Mouse (Mus musculus) testis, postnatal 10 days (tissue): ENCODE measurements around the gene Pdzrn4.
"Not testable (repeated sequence)": the region's sequence is repeated elsewhere in the genome, so short reads cannot be mapped to it uniquely, and the experiment has no call there.

Experiments used
- DNase-seq: peaks from one replicate; pipeline ENCODE4 v3.0.0; 2021; ENCODE audit warnings: low spot score

Pdzrn4 gene

DNA sequence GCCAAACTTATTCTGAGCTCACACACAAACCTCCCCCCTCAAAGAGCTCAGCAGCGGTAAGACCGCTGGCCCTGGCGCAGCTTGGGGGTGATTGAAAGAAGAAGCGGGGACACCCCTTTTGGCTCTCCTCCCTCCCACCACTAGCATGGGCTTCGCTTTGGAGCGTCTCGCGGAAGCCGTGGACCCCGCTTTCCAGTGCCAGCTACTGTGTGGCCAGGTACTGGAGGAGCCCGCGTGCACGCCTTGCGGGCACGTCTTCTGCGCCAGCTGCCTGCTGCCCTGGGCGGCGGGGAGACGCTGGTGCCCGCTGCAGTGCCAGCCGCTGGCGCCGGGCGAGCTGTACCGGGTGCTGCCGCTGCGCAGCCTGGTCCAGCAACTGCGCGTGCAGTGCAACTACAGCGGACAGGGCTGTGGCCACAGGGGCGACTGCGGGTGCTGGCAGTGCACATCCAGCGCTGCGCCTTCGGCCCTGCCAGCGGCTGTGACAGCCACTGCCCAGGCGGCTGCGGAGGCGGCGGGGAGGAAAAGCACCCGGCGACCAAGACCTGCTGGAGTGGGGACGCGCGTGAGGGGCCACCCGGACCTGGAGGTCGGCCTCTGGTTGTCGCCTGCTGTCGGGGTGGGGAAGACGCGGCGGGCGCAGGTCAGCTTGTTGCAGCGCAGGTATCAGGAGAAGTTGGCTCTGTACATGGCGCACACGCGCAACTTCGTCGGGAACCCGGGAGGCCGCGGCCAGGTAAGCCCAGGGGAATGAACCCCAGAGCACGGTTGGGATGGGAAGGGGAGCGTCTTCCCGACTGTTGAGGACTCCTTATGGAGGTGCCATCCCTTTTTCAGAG is at the start of gene Pdzrn4:
Gene Pdzrn4, plus strand, starts transcription at position 112 of the 839 bp plus-strand sequence.
- DNase-seq, result peak; percentile 41

GRCm38 (mm10) chr15:92347426-92347825 is 49.3 kb upstream of the Pdzrn4 start:
- DNase-seq, result no peak

GRCm38 (mm10) chr15:92347902-92348301 is 48.8 kb upstream of the Pdzrn4 start:
- DNase-seq, result no peak

- DNase-seq, result not testable (repeated sequence)
Observed at GRCm38 (mm10) chr15:92348453-92348852, 48.2 kb upstream of the Pdzrn4 start.

DNA sequence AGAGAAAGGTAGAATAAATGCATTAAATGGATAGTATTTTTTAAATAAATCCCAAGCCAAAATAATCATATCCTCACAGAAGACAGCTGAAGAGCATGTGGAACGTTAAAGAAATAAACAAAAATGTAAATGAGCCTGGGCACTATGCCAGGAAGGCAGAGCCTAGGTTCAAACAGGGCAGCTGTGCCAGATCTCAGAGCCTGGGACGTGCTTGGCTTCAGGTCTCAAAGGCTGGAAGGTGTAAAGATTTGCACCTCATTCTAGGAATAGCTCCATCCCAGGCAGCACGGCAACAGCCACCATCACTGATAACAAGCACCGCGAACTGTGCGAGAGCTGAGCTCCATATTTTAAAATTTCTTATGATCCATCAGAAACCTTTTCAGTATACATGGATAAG is 32.5 kb upstream of the Pdzrn4 start:
- no peak for DNase-seq

DNA sequence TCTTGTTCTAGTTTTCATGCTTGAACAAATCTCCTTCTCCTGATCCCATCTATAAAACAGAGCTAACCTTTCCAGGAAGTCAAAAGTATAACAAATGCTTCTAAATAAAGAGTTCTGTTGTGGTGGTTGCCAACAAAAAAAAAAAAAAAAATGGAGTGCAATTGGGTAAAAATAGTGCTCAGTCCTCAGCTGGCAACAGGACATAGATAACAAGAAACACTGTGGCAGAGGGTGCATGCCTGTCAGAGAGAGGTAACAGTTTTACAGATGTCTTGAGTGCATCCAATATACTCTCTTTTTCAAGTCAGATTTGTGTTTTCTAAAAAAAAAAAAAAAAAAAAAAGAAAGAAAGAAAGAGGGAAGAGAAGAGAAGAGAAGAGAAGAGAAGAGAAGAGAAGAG is 32.1 kb upstream of the Pdzrn4 start:
- DNase-seq, result no peak

DNA sequence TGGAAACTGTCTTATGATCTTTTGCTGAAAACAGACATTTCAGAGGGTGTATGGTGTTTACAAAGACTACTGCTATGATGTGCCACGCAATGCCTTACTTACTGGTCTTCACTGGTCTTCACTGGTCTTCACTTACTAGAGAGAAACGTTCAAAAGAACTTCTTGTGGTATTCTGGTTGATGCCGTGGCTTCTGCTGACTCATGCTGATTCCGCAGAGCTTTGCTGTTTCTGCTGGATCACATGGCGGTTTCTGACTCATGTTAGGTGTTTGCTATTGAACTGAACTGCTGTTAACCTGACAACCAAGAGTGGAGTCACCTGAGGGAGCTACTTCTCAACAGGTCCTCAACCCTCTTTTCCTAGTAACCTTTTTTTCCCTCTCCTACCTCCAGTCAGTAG is 1.9 kb upstream of the Pdzrn4 start:
- DNase-seq, result no peak

GRCm38 (mm10) chr15:92398747-92399146 is 2.1 kb downstream of the Pdzrn4 start:
- DNase-seq, result no peak

DNA sequence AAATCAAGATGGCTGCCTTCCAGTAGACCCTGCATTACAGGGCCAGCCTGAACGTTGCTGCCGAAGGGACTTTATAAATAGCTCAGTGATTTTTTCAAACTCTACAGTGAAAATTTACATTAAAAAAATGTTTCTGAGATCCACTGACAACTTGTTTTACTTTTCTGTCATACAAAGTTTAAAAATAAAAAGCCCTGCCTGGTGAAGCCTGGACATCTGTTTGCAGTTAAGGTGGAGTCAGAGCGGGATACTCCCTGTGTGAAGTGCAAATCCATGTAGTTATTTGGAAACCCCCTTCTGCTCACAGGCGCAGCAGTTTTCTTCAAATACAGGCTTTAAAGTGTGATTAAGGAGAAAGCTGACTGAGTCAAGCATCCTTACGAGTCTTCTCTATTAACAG is 2.6 kb downstream of the Pdzrn4 start:
- DNase-seq, result no peak

DNA sequence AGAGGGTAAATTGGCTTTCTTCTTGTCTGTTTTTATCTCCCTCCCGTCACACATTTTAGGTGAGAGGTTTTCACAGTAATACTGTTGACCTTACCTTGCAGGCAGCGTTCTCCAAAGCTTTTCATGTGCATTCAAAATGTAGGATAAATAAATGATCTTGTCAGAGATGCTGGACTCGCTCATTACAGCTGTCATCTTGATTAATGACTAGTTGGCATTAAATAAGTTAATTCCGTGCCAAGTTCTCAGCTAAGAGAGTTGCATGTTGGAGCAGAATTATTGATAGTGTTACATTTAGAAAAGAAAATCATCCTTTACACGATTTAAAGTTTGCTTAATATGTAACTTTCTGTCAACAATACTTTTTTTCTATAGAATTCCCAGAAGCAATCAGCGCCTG is 4.9 kb downstream of the Pdzrn4 start:
- no peak for DNase-seq

DNA sequence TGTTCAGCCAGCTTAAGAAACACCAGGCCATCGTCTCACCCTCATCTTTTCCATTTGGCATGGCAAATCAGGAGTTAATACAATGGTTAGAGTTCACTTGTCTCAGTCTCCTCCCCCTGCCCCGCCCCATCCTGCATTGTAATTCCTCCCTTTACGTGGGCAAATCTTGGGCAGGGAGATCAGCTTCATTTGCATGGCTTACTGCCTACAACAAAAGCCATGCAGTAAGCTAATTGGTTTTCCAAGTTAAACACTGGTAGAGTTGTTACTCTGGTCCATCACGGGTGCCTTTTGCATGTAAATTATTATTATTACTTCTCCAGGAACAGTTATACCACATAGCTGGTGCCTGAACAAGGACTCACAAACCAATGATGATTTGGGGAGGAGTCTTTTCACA is 18.6 kb downstream of the Pdzrn4 start:
- no peak for DNase-seq

GRCm38 (mm10) chr15:92416141-92416540 is 19.5 kb downstream of the Pdzrn4 start:
- DNase-seq, result no peak

GRCm38 (mm10) chr15:92416658-92417057 is 20.0 kb downstream of the Pdzrn4 start:
- DNase-seq, result no peak

- no peak for DNase-seq
Observed at GRCm38 (mm10) chr15:92417120-92417519, 20.4 kb downstream of the Pdzrn4 start.

DNA sequence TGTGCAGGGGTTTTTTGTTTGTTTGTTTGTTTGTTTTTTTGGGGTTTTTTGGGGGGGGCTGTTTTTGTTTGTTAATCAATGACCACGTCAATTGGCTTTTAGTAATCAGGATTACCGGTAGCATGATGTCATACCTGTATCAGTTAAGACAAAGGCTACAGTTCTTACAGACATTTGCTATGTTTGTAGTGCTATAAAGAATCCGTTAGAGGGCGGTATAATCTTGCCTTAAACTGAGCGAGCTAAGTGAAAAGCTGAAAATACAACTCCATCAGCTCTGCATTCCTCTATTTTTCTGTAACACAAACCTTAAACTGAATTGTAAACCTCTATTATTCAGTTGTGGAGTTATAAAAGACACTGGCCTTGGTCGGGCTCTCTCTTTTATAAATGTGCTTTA is 37.9 kb downstream of the Pdzrn4 start:
- no peak for DNase-seq

DNA sequence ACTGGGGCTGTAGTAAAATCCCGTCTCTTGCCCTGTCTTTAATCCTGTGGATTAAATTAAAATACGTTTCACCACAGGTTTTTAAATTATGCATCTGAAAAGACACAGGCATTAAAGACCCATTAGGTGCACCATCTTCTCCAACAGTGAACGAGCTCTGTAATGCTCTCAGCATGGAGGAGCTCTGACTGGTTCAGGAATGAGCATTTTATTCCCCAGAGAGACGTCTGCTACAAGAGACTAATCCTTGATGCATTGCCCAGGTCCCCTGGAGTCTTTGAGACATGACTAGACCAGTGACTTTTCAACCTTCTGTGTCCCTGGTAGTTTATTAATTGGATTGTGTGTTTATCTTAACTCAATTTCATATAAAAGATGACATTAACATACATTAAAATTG is 38.6 kb downstream of the Pdzrn4 start:
- DNase-seq, result no peak

DNA sequence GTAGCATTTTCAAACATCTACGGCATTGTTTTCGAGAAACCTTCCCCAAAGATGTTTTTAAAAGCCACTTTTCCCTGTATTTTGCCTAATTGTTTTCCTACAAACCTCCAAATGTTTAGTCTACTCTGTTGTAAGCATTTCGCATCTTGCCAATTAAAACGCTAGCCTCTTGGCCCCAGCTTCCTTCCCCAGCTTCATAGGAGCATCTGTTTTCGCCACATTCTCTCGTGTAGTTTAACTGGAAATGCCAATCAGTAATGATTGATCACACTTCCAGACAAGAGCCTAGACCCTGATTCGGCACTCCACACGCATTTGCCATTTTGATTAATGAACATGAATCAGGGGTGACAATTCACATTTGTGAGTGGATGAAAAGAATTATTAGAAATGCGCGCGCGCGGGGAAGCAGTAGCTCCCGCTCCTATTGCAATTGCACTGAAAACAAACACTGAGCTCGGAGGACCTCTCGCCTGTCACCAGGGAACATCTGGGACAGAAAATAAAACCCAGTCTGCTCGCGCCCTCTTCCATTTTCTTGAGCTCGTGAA is 45.0 kb downstream of the Pdzrn4 start:
- no peak for DNase-seq

- DNase-seq, result peak; percentile 58
Observed at GRCm38 (mm10) chr15:92447708-92448147, 51.0 kb downstream of the Pdzrn4 start.

DNA sequence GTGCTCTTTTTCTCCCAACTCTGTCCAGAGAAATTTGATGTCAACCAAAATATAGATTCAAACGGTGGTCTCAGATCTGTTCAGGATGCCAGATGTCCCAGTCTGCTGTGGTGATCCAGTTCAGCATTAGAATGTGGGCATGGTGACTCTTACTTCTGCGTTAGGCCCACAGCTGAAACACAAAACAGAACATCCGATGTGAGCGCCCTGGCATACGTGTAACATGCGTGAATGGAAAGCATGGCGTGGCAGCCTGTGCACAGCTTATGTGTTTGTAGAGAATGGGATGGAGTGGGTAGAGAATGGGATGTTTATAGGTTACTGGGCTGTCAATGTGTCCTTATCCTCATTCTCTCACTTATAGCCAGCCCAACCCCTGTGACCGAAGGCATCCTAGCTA is 52.4 kb downstream of the Pdzrn4 start:
- no peak for DNase-seq

DNA sequence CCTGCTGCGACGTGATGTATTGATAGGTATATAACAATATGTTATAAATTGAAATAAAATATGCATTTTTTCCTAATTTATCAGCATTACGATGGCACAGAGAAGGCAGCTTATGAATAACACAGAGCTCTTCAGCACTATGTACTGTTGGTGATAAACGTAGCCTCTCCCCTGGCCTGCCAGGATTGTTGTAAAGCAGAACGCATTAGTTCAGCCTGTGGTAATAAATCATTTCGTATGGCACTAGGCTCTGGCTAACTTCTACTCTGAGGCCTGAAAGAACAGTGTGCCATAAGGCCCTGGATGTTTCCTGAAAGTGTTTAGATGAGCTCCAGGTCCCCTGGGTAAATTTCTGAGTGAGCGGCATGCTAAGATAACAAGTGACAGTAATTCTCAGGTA is 55.9 kb downstream of the Pdzrn4 start:
- DNase-seq, result no peak

DNA sequence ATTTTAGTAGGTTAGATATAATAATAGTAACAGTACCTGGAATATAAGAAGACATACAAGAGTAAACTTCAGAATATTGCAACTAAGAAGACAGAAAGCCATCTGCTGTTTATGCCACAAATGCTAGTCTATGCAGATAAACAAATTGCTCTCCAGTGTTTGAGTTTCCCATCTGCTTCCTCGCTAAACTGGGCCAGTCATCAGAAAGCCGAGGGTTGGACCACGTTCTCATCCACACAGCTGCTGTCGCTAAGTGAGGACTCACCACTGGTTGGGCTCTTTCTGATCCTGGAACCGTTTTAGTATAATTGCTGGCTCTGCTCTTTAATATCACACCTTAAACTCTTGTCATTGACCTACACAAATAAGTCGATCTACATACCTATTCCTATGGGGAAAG is 85.5 kb downstream of the Pdzrn4 start:
- DNase-seq, result no peak

GRCm38 (mm10) chr15:92491376-92491775 is 94.7 kb downstream of the Pdzrn4 start:
- no peak for DNase-seq

- DNase-seq, result no peak
Observed at GRCm38 (mm10) chr15:92495465-92496174, 98.9 kb downstream of the Pdzrn4 start.
